Mouse (Mus musculus) C2C12 (cell line): ENCODE data around the gene Zfyve9. TPM values are rescaled to one million over a fixed set of nuclear protein-coding genes. Genes with fewer than 3 reads are reported as not detected.

ENCODE experiments used
- H3K27me3 ChIP-seq: one replicate; pipeline ENCODE4 v1.6.1; 2011; ENCODE audit not compliant: control insufficient read depth, insufficient read depth, insufficient read length
- H3K36me3 ChIP-seq: one replicate; pipeline ENCODE4 v1.6.1; 2011; ENCODE audit not compliant: control insufficient read depth, insufficient read depth
- H3K4me3 ChIP-seq: one replicate; pipeline ENCODE4 v1.5.1; 2011; ENCODE audit warnings: mild to moderate bottlenecking, control low read depth; ENCODE audit not compliant: poor library complexity, insufficient read depth, severe bottlenecking
- H3K79me2 ChIP-seq: one replicate; pipeline ENCODE4 v1.6.1; 2011; ENCODE audit not compliant: control insufficient read depth, insufficient read depth
- H3K79me3 ChIP-seq: one replicate; pipeline ENCODE4 v1.6.1; 2011; ENCODE audit warnings: low read depth, control low read depth
- H3ac ChIP-seq: one replicate; pipeline ENCODE3; 2011; ENCODE audit warnings: low read depth; ENCODE audit not compliant: control insufficient read depth, insufficient read length
- CEBPB ChIP-seq: IDR thresholded peaks from one replicate; pipeline ENCODE4 v1.6.1; 2011; ENCODE audit warnings: low read depth, mild to moderate bottlenecking, control low read depth, moderate library complexity
- CTCF ChIP-seq: IDR thresholded peaks from one replicate; pipeline ENCODE4 v1.5.1; 2011; ENCODE audit not compliant: control insufficient read depth, insufficient read depth, insufficient read length
- FOSL1 ChIP-seq: IDR thresholded peaks from one replicate; pipeline ENCODE4 v1.8.0; 2011; ENCODE audit warnings: mild to moderate bottlenecking, low read length; ENCODE audit not compliant: poor library complexity, insufficient read depth, severe bottlenecking
- MAX ChIP-seq: IDR thresholded peaks from one replicate; pipeline ENCODE4 v1.6.1; 2011; ENCODE audit warnings: mild to moderate bottlenecking, control low read depth
- MYOD1 ChIP-seq: IDR thresholded peaks from one replicate; pipeline ENCODE4 v1.6.1; 2011; ENCODE audit warnings: low read depth; ENCODE audit not compliant: control insufficient read depth, insufficient read length
- MYOG ChIP-seq: IDR thresholded peaks from one replicate; pipeline ENCODE4 v1.6.1; 2011; ENCODE audit not compliant: control insufficient read depth, insufficient read length; ENCODE audit errors: extremely low read depth
- USF1 ChIP-seq: IDR thresholded peaks from one replicate; pipeline ENCODE4 v1.6.1; 2011; ENCODE audit warnings: low read depth, mild to moderate bottlenecking, control low read depth, moderate library complexity
- polyA plus RNA-seq: library from polyadenylated mRNA; unstranded; fragments of >200 nt; fragmentation: generic; extraction: Trizol; gene quantifications from one replicate; pipeline ENCODE4 v1.2.1, GENCODE M21; 2012; ENCODE audit warnings: missing spikeins

Gene Zfyve9
- polyA plus RNA-seq, 1 experiment: 5.5 TPM

- H3K27me3 ChIP-seq: no peaks in the 10 kb centered on the region
- TF ChIP-seq USF1 (no peak), FOSL1 (no peak), CTCF (no peak), MYOG (no peak), MAX (no peak), MYOD1 (no peak), CEBPB (no peak)
- H3K79me2 ChIP-seq: no peaks in the 10 kb centered on the region
- no peaks in the 10 kb centered on the region for H3K36me3 ChIP-seq
- H3K4me3 ChIP-seq: no peak overlapping the region
- H3K79me3 ChIP-seq: no peaks in the 10 kb centered on the region
- no peak overlapping the region for H3ac ChIP-seq
Observed at GRCm38 (mm10) chr4:108803535-108803934, 22.9 kb upstream of the Zfyve9 start.

- Histone ChIP-seq H3K79me3 (no peaks in the 10 kb centered on the region), H3K36me3 (no peaks in the 10 kb centered on the region), H3K4me3 (no peak overlapping the region), H3K79me2 (no peaks in the 10 kb centered on the region), H3K27me3 (no peaks in the 10 kb centered on the region), H3ac (no peak overlapping the region)
- TF ChIP-seq USF1 (no peak), CEBPB (peak; percentile 3), CTCF (peak; percentile 22), MYOG (no peak), MAX (no peak), FOSL1 (no peak), MYOD1 (no peak)
Observed at GRCm38 (mm10) chr4:108798083-108798830, 17.7 kb upstream of the Zfyve9 start.

- TF ChIP-seq MYOD1: no peak
- TF ChIP-seq MAX: no peak
- no peak for TF ChIP-seq CTCF
- no peak for TF ChIP-seq CEBPB
- no peak for TF ChIP-seq MYOG
- no peak for TF ChIP-seq USF1
- no peak for TF ChIP-seq FOSL1
- H3K27me3 ChIP-seq: no peaks in the 10 kb centered on the region
- no peaks in the 10 kb centered on the region for H3K36me3 ChIP-seq
- no peaks in the 10 kb centered on the region for H3K79me3 ChIP-seq
- H3K4me3 ChIP-seq: no peak overlapping the region
- H3K79me2 ChIP-seq: no peaks in the 10 kb centered on the region
- no peak overlapping the region for H3ac ChIP-seq
Observed at GRCm38 (mm10) chr4:108796701-108797100, 16.1 kb upstream of the Zfyve9 start.

GRCm38 (mm10) chr4:108793941-108794340 lies 13.3 kb upstream of the Zfyve9 start:
- Histone ChIP-seq H3K27me3 (no peaks in the 10 kb centered on the region), H3K4me3 (no peak overlapping the region), H3K79me2 (no peaks in the 10 kb centered on the region), H3K79me3 (no peaks in the 10 kb centered on the region), H3K36me3 (no peaks in the 10 kb centered on the region), H3ac (no peak overlapping the region)
- no peak for TF ChIP-seq CEBPB

- Histone ChIP-seq H3K79me2 (no peaks in the 10 kb centered on the region), H3K27me3 (no peaks in the 10 kb centered on the region), H3ac (no peak overlapping the region), H3K36me3 (no peaks in the 10 kb centered on the region), H3K79me3 (no peaks in the 10 kb centered on the region), H3K4me3 (no peak overlapping the region)
- TF ChIP-seq MYOD1: no peak
- no peak for TF ChIP-seq MYOG
- TF ChIP-seq CTCF: no peak
Observed at GRCm38 (mm10) chr4:108790507-108790906, 9.9 kb upstream of the Zfyve9 start.

- Histone ChIP-seq H3ac (no peak overlapping the region), H3K79me2 (no peaks in the 10 kb centered on the region), H3K36me3 (no peaks in the 10 kb centered on the region), H3K79me3 (no peaks in the 10 kb centered on the region), H3K4me3 (no peak overlapping the region), H3K27me3 (no peaks in the 10 kb centered on the region)
- no peak for TF ChIP-seq FOSL1
- TF ChIP-seq CEBPB: peak; percentile 0
Observed at GRCm38 (mm10) chr4:108789258-108789936, 8.8 kb upstream of the Zfyve9 start.
